Mouse (Mus musculus) liver, adult (tissue): ENCODE measurements at regions not wholly inside any gene's neighbourhood (a gene's known extent, or its start where the extent isn't known, plus 50 kb on each side); places are given as distances from the start of the nearest gene placed in this dataset.

ENCODE experiments used
- GATA4 ChIP-seq: IDR thresholded peaks from 2 replicates; pipeline ENCODE4 v1.6.1; 2014; ENCODE audit warnings: mild to moderate bottlenecking, low read length; ENCODE audit not compliant: insufficient replicate concordance

GRCm38 (mm10) chr9:85439664-85440063 lies 112.5 kb upstream of the Tent5a start:
- no peak for TF ChIP-seq GATA4

GRCm38 (mm10) chr9:85432220-85432619 lies 105.1 kb upstream of the Tent5a start:
- no peak for TF ChIP-seq GATA4

GRCm38 (mm10) chr9:85426809-85427208 lies 99.7 kb upstream of the Tent5a start:
- no peak for TF ChIP-seq GATA4

GRCm38 (mm10) chr9:85423908-85424307 lies 96.8 kb upstream of the Tent5a start:
- TF ChIP-seq GATA4 = no peak

GRCm38 (mm10) chr9:85414391-85414790 lies 87.2 kb upstream of the Tent5a start:
- TF ChIP-seq GATA4 = no peak

- TF ChIP-seq GATA4 = no peak
Observed at GRCm38 (mm10) chr9:85413813-85414212, 86.7 kb upstream of the Tent5a start.

- no peak for TF ChIP-seq GATA4
Observed at GRCm38 (mm10) chr9:85410643-85411296, 83.6 kb upstream of the Tent5a start.

- TF ChIP-seq GATA4 = no peak
Observed at GRCm38 (mm10) chr9:85409974-85410506, 82.9 kb upstream of the Tent5a start.

GRCm38 (mm10) chr9:85408461-85408860 lies 81.3 kb upstream of the Tent5a start:
- no peak for TF ChIP-seq GATA4

GRCm38 (mm10) chr9:85407592-85407991 lies 80.4 kb upstream of the Tent5a start:
- no peak for TF ChIP-seq GATA4

GRCm38 (mm10) chr9:85401736-85402135 lies 74.6 kb upstream of the Tent5a start:
- TF ChIP-seq GATA4 = no peak

GRCm38 (mm10) chr9:85400600-85401313 lies 73.6 kb upstream of the Tent5a start:
- no peak for TF ChIP-seq GATA4

- no peak for TF ChIP-seq GATA4
Observed at GRCm38 (mm10) chr9:85394975-85395374, 67.8 kb upstream of the Tent5a start.

- no peak for TF ChIP-seq GATA4
Observed at GRCm38 (mm10) chr9:85391283-85391682, 64.1 kb upstream of the Tent5a start.

GRCm38 (mm10) chr9:85388775-85389393 lies 61.7 kb upstream of the Tent5a start:
- TF ChIP-seq GATA4 = no peak

- no peak for TF ChIP-seq GATA4
Observed at GRCm38 (mm10) chr9:85382413-85382812, 55.3 kb upstream of the Tent5a start.

GRCm38 (mm10) chr9:85380756-85381155 lies 53.6 kb upstream of the Tent5a start:
- TF ChIP-seq GATA4 = no peak

- TF ChIP-seq GATA4 = no peak
Observed at GRCm38 (mm10) chr9:85379135-85379534, 52.0 kb upstream of the Tent5a start.
